Mouse (Mus musculus): Measurements from ENCODE around the gene Mok. TPM values are rescaled to one million over a fixed set of nuclear protein-coding genes. Genes with fewer than 3 reads are reported as not detected.

Gene Mok
- polyA plus RNA-seq, 1 experiment from 2014 or later: 12.1 TPM

- 88% methylated on average over 7 of the region's 7 CpGs for WGBS
Observed at GRCm38 (mm10) chr12:110779296-110779695, 61.4 kb downstream of the Mok start.

DNA sequence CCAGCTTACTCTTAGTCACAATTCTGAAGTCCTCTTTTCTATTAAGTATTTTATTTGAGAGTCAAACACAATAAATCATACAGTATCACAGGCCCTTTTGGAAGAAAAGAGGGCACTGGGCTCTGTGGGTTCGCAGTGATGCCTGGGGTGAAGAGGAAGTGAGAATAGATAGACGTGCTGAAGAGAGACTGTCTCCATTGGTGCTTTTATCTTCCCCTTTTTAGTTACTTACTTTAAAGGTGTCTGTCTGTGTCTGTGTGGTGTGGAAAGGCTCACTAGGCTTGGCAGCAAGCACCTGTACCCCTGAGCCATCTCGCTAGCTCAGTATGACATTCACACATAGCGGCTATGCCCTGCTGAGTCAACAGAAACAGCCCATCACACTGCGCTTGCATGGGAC is 62.9 kb downstream of the Mok start:
- Histone ChIP-seq H3K9ac (replicated peaks) (no peak overlapping the region), H3K27ac (no peak overlapping the region), H3K9me3 (no peaks in the 10 kb centered on the region), H3K4me1 (replicated peaks) (no peaks in the 10 kb centered on the region), H3K36me3 (peaks cover 28% of the 10 kb centered on the region), H3K4me2 (replicated peaks) (no peak overlapping the region), H3K4me3 (replicated peaks) (no peak overlapping the region), H3K27me3 (no peaks in the 10 kb centered on the region)
- no peak for ATAC-seq
- WGBS: 88% methylated on average over 5 of the region's 5 CpGs

More at GRCm38 (mm10) chr12:110779296-110779695, 61.4 kb downstream of the Mok start:
- H3K27ac ChIP-seq: no peak overlapping the region
- no peak overlapping the region for H3K4me3 ChIP-seq (replicated peaks)
- no peaks in the 10 kb centered on the region for H3K27me3 ChIP-seq
- H3K9me3 ChIP-seq: no peaks in the 10 kb centered on the region
- H3K4me1 ChIP-seq (replicated peaks): no peaks in the 10 kb centered on the region
- no peak overlapping the region for H3K9ac ChIP-seq (replicated peaks)
- no peak for ATAC-seq
- H3K4me2 ChIP-seq (replicated peaks): no peak overlapping the region
- peaks cover 34% of the 10 kb centered on the region for H3K36me3 ChIP-seq

GRCm38 (mm10) chr12:110775628-110776426 is 64.9 kb downstream of the Mok start:
- H3K9ac ChIP-seq (replicated peaks): no peak overlapping the region
- no peak overlapping the region for H3K4me3 ChIP-seq (replicated peaks)
- WGBS: 84% methylated on average over 5 of the region's 5 CpGs
- no peak overlapping the region for H3K4me2 ChIP-seq (replicated peaks)
- no peaks in the 10 kb centered on the region for H3K9me3 ChIP-seq
- peaks cover 17% of the 10 kb centered on the region for H3K36me3 ChIP-seq
- no peaks in the 10 kb centered on the region for H3K4me1 ChIP-seq (replicated peaks)
- H3K27ac ChIP-seq: no peak overlapping the region
- no peak for ATAC-seq
- H3K27me3 ChIP-seq: no peaks in the 10 kb centered on the region

DNA sequence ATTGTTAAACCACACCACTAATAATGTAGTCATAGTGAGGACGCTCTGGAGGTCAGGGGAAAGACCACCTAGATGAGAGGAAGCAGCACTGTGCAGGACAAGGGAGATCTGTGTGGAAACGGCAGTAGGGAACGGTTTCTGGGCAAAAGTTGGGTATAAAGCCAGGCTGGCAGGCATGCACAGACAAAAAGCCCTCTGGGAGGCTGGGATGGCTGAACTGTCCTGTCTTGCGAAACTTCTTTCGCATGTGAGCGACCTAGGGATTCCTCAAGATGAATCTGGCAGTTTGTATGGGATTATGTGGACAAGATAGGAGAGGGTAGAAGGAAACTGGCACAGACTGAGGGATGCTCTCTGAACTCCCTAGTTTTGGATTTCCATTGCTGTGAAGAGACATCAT is 68.8 kb downstream of the Mok start:
- peaks cover 18% of the 10 kb centered on the region for H3K4me1 ChIP-seq (replicated peaks)
- no peak overlapping the region for H3K9ac ChIP-seq (replicated peaks)
- no peak for ATAC-seq
- H3K9me3 ChIP-seq: no peaks in the 10 kb centered on the region
- 98% methylated on average over 6 of the region's 6 CpGs for WGBS
- no peaks in the 10 kb centered on the region for H3K27me3 ChIP-seq
- no peak overlapping the region for H3K4me2 ChIP-seq (replicated peaks)
- no peaks in the 10 kb centered on the region for H3K36me3 ChIP-seq
- no peak overlapping the region for H3K27ac ChIP-seq
- H3K4me3 ChIP-seq (replicated peaks): no peak overlapping the region

GRCm38 (mm10) chr12:110770479-110771247 is 70.1 kb downstream of the Mok start:
- H3K27ac ChIP-seq: no peak overlapping the region
- peaks cover 18% of the 10 kb centered on the region for H3K4me1 ChIP-seq (replicated peaks)
- no peaks in the 10 kb centered on the region for H3K27me3 ChIP-seq
- no peak overlapping the region for H3K4me2 ChIP-seq (replicated peaks)
- no peak for ATAC-seq
- H3K9me3 ChIP-seq: no peaks in the 10 kb centered on the region
- no peaks in the 10 kb centered on the region for H3K36me3 ChIP-seq
- H3K9ac ChIP-seq (replicated peaks): no peak overlapping the region
- 94% methylated on average over 10 of the region's 10 CpGs for WGBS
- H3K4me3 ChIP-seq (replicated peaks): no peak overlapping the region

- ATAC-seq: no peak
- Histone ChIP-seq H3K9ac (replicated peaks) (no peak overlapping the region), H3K27me3 (no peaks in the 10 kb centered on the region), H3K36me3 (no peaks in the 10 kb centered on the region), H3K4me3 (replicated peaks) (no peak overlapping the region), H3K4me2 (replicated peaks) (no peak overlapping the region), H3K4me1 (replicated peaks) (peaks cover 18% of the 10 kb centered on the region), H3K27ac (no peak overlapping the region; the same call in 1 of the 2 replicates), H3K9me3 (no peaks in the 10 kb centered on the region)
- WGBS: 81% methylated on average over 6 of the region's 6 CpGs
Observed at GRCm38 (mm10) chr12:110769660-110770297, 71.0 kb downstream of the Mok start.

DNA sequence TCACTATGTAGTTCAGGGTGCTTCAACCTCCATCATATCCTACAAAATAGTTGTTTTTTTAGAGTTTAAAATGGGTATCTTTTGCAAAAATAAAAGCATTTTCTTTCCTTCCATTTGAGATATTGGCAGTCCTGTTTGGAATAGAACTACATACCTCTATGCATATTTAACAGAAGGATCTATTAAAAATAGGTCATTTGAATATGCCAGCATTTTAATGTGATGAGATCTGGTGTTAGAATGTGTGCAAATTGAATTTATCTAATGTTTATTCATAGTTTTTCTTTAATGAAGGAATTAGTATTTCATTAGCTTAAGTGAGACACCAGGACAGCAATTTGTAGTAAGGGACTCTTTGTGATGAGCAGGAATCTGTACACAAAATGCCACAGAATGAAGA is 72.2 kb downstream of the Mok start:
- ATAC-seq: no peak
- Histone ChIP-seq H3K27ac (no peak overlapping the region), H3K27me3 (no peaks in the 10 kb centered on the region), H3K4me3 (replicated peaks) (no peak overlapping the region), H3K36me3 (no peaks in the 10 kb centered on the region), H3K4me2 (replicated peaks) (no peak overlapping the region), H3K4me1 (replicated peaks) (peaks cover 18% of the 10 kb centered on the region), H3K9me3 (no peaks in the 10 kb centered on the region), H3K9ac (replicated peaks) (no peak overlapping the region)

DNA sequence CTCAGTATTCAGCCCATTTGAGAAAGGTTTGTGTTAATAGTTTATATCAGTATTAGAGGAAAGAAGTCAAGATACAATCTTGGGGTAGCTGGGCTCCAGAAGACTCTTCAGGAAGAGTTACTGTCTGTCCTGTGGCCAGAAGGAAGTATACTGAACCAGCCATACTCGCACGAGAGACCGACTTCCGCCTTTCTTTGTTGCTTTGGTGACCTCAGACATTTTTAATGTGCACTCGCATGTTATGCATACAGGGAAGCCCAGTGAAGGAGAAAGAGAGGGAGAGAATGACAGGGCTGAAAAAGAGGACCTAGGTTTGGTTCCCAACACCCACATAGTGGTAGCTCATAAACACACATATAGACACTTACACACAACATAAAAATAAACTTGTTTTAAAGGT is 76.2 kb downstream of the Mok start:
- no peak overlapping the region for H3K9ac ChIP-seq (replicated peaks)
- no peaks in the 10 kb centered on the region for H3K36me3 ChIP-seq
- H3K4me3 ChIP-seq (replicated peaks): no peak overlapping the region
- no peak overlapping the region for H3K4me2 ChIP-seq (replicated peaks)
- 92% methylated on average over 5 of the region's 5 CpGs for WGBS
- H3K27ac ChIP-seq: no peak overlapping the region
- H3K27me3 ChIP-seq: no peaks in the 10 kb centered on the region
- H3K9me3 ChIP-seq: no peaks in the 10 kb centered on the region
- ATAC-seq: no peak
- H3K4me1 ChIP-seq (replicated peaks): peaks cover 31% of the 10 kb centered on the region

- Histone ChIP-seq H3K27me3 (no peaks in the 10 kb centered on the region), H3K9me3 (no peaks in the 10 kb centered on the region), H3K9ac (replicated peaks) (no peak overlapping the region), H3K4me1 (replicated peaks) (peaks cover 18% of the 10 kb centered on the region), H3K4me3 (replicated peaks) (no peak overlapping the region), H3K4me2 (replicated peaks) (no peak overlapping the region), H3K27ac (no peak overlapping the region), H3K36me3 (no peaks in the 10 kb centered on the region)
- 79% methylated on average over 2 of the region's 2 CpGs for WGBS
- no peak for ATAC-seq
Observed at GRCm38 (mm10) chr12:110762321-110762720, 78.4 kb downstream of the Mok start.

GRCm38 (mm10) chr12:110758932-110759331 is 81.8 kb downstream of the Mok start:
- Histone ChIP-seq H3K27ac (no peak overlapping the region), H3K4me3 (replicated peaks) (no peak overlapping the region), H3K27me3 (no peaks in the 10 kb centered on the region), H3K4me2 (replicated peaks) (no peak overlapping the region), H3K36me3 (peaks cover 12% of the 10 kb centered on the region), H3K9ac (replicated peaks) (no peak overlapping the region), H3K4me1 (replicated peaks) (peaks cover 18% of the 10 kb centered on the region), H3K9me3 (no peaks in the 10 kb centered on the region)
- ATAC-seq: no peak
- over 99% methylated on average over 7 of the region's 8 CpGs for WGBS
